In genomic region chr13:105047377-105047776, GRCm38 (mm10) we compare ENCODE assay signal across 14 mouse cellular contexts. TPM values are rescaled to one million over a fixed set of nuclear protein-coding genes. Genes with fewer than 3 reads are reported as not detected.
DNase-seq lines count a peak whose midpoint lies in the region; ATAC-seq lines count a peak whose summit lies in the region.
"Had no signal": no experiment of that assay in that cellular context is flagged by ENCODE, and none has a peak within 500 bp of the region (broad histone marks: within the 10 kb centered on the region; RNA-seq: fewer than 3 reads in every experiment).

No protein-coding gene starts in this region.

- peaks cover 29% of the 10 kb centered on the region for H3K4me1 ChIP-seq in heart, embryonic 13.5 days
- H3K4me1 ChIP-seq in liver, embryonic 13.5 days (replicated peaks), result peaks cover 7% of the 10 kb centered on the region
- no peaks in the 10 kb centered on the region for H3K4me1 ChIP-seq in hindbrain, embryonic 11.5 days (replicated peaks; ENCODE audit: control insufficient read depth, insufficient read depth, low read length)

- H3K27ac ChIP-seq in heart, embryonic 13.5 days (replicated peaks), result peak overlapping the region; percentile 29; the same call in 1 of the 2 replicates
- no peak overlapping the region for H3K27ac ChIP-seq in liver, embryonic 13.5 days
- H3K27ac ChIP-seq in hindbrain, embryonic 11.5 days (ENCODE audit: low read depth, low read length), result no peak overlapping the region
- H3K27ac ChIP-seq: neural tube, embryonic 13.5 days had no signal

- no peaks in the 10 kb centered on the region for H3K27me3 ChIP-seq in heart, embryonic 13.5 days (replicated peaks)
- H3K27me3 ChIP-seq in liver, embryonic 13.5 days, result peaks cover 18% of the 10 kb centered on the region
- H3K27me3 ChIP-seq in hindbrain, embryonic 11.5 days (ENCODE audit: control insufficient read depth, insufficient read depth, low read length), result no peaks in the 10 kb centered on the region
- H3K27me3 ChIP-seq: neural tube, embryonic 13.5 days had no signal

- no peak for DNase-seq in heart, postnatal 4 days
- peak; percentile 66 for DNase-seq in brain, adult 2 months (ENCODE audit: low read depth, low spot score)
- DNase-seq in liver, embryonic 13.5 days, result no peak
- no peak for DNase-seq in adrenal gland, postnatal 4 days (ENCODE audit: low spot score in 2 of 2)
- DNase-seq in hindbrain, embryonic 11.5 days (ENCODE audit: low spot score), result no peak
- DNase-seq: lung, postnatal 36 days; right cerebral cortex, postnatal 4 days had no signal

- H3K9me3 ChIP-seq in heart, embryonic 13.5 days, result no peaks in the 10 kb centered on the region
- H3K9me3 ChIP-seq in liver, embryonic 13.5 days (replicated peaks), result no peaks in the 10 kb centered on the region
- no peaks in the 10 kb centered on the region for H3K9me3 ChIP-seq in hindbrain, embryonic 11.5 days (ENCODE audit: control insufficient read depth, low read length)
- H3K9me3 ChIP-seq: neural tube, embryonic 13.5 days had no signal

- no peaks in the 10 kb centered on the region for H3K36me3 ChIP-seq in heart, embryonic 13.5 days
- H3K36me3 ChIP-seq in liver, embryonic 13.5 days, result no peaks in the 10 kb centered on the region
- no peaks in the 10 kb centered on the region for H3K36me3 ChIP-seq in hindbrain, embryonic 11.5 days (ENCODE audit: control insufficient read depth, insufficient read depth, low read length)
- H3K36me3 ChIP-seq: neural tube, embryonic 13.5 days had no signal

- H3K4me2 ChIP-seq in heart, embryonic 13.5 days, result peak overlapping the region; percentile 50
- H3K4me2 ChIP-seq in liver, embryonic 13.5 days, result 0 out of 2 replicates have a peak overlapping the region, but pooled peaks have one; percentile 24
- no peak overlapping the region for H3K4me2 ChIP-seq in hindbrain, embryonic 11.5 days (replicated peaks; ENCODE audit: low read depth, low read length)
- H3K4me2 ChIP-seq: neural tube, embryonic 13.5 days had no signal

- peak overlapping the region; percentile 64 for H3K9ac ChIP-seq in heart, embryonic 13.5 days
- H3K9ac ChIP-seq in liver, embryonic 13.5 days, result no peak overlapping the region
- H3K9ac ChIP-seq in hindbrain, embryonic 11.5 days (ENCODE audit: low read depth, low read length), result no peak overlapping the region
- H3K9ac ChIP-seq: neural tube, embryonic 13.5 days had no signal

- 39% methylated on average over 9 of the region's 9 CpGs for WGBS in heart, embryonic 13.5 days
- 17% methylated on average over 9 of the region's 9 CpGs for WGBS in liver, embryonic 13.5 days (ENCODE audit: insufficient replicate concordance)
- 69% methylated on average over 9 of the region's 9 CpGs for WGBS in hindbrain, embryonic 11.5 days

- no peak for ATAC-seq in heart, embryonic 13.5 days (ENCODE audit: extremely low read depth, insufficient number of reproducible peaks, low FRiP score, low TSS enrichment)
- peak; percentile 58 for ATAC-seq in CD4-positive, CD25-positive, alpha-beta regulatory T cell, adult 4 months
- ATAC-seq in liver, embryonic 13.5 days (ENCODE audit: low read depth), result no peak
- no peak for ATAC-seq in hindbrain, embryonic 11.5 days (ENCODE audit: low FRiP score)

- peak overlapping the region; percentile 25 for H3K4me3 ChIP-seq in heart, embryonic 13.5 days
- H3K4me3 ChIP-seq in liver, embryonic 13.5 days (replicated peaks), result no peak overlapping the region
- H3K4me3 ChIP-seq in hindbrain, embryonic 11.5 days (ENCODE audit: low read depth, low read length), result no peak overlapping the region
- H3K4me3 ChIP-seq: neural tube, embryonic 13.5 days had no signal

RNA-seq across cellular contexts. Expression of gene Rgs7bp, which starts 7.4 kb away (rescaled TPM):
- 2.8 and 2.9 TPM in 2 replicates for polyA plus RNA-seq in heart, embryonic 13.5 days (2015; fragmentation: Nextera tagmentation; extraction: Ambion mirVana)
- 1 to 10 TPM; 6.7 to 7.6 TPM for total RNA-seq in heart, postnatal 4 days (2021)
- not detected for polyA plus RNA-seq in CD4-positive, CD25-positive, alpha-beta regulatory T cell, adult 4 months (2017; shearing (Covaris generic))
- 0.35 and 0.38 TPM in 2 replicates for polyA plus RNA-seq in liver, embryonic 13.5 days (2015; fragmentation: Nextera tagmentation; extraction: Ambion mirVana)
- 1 to 10 TPM; 3.1 to 3.2 TPM for total RNA-seq in adrenal gland, postnatal 4 days (2021)
- 1.6 and 2.3 TPM in 2 replicates for polyA plus RNA-seq in hindbrain, embryonic 11.5 days (2014; fragmentation: Nextera tagmentation; extraction: Ambion mirVana)
- total RNA-seq: MEL had no signal

RNA-seq across cellular contexts. Expression of gene 4933425L06Rik, which starts 34.5 kb away (rescaled TPM):
- not detected in 2 replicates for polyA plus RNA-seq in heart, embryonic 13.5 days (2015; fragmentation: Nextera tagmentation; extraction: Ambion mirVana)
- total RNA-seq in heart, postnatal 4 days (2021), result not detected
- not detected for polyA plus RNA-seq in CD4-positive, CD25-positive, alpha-beta regulatory T cell, adult 4 months (2017; shearing (Covaris generic))
- not detected in 2 replicates for polyA plus RNA-seq in liver, embryonic 13.5 days (2015; fragmentation: Nextera tagmentation; extraction: Ambion mirVana)
- total RNA-seq in adrenal gland, postnatal 4 days (2021), result not detected
- polyA plus RNA-seq in hindbrain, embryonic 11.5 days (2014; fragmentation: Nextera tagmentation; extraction: Ambion mirVana), result not detected in 2 replicates
- total RNA-seq: layer of hippocampus, postnatal 14 days; MEL had no signal
- polyA plus RNA-seq: gonadal fat pad, adult 2 months; neural tube, embryonic 13.5 days; urinary bladder, adult 2 months had no signal
